Mouse (Mus musculus): Measurements from ENCODE around the gene Gsx1.

Gsx1 gene

DNA sequence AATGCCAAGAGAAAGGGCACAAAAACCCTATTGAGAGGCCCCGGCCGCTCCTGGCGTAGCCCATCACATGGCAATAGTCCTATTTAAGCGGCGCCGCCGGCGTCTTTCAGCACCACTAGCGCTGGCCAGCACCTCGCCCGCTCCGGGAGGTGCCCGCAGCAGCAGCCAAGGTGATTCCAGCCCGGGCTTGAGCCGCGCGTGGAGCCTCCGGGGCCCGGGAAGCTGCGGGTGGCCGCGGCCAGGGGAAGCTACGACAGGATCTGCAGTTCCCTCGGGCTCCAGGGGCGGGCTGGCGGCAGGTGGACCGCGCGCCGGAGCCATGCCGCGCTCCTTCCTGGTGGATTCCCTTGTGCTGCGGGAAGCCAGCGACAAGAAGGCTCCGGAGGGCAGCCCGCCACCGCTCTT lies at the start of gene Gsx1:
Gene Gsx1, plus strand, starts transcription at position 126 of the 405 bp plus-strand sequence.
- DNase-seq: peak in 1 of 2 experiments; percentile 60

- no peak for DNase-seq
Measured at GRCm38 (mm10) chr5:147147340-147147739, 41.2 kb upstream of the Gsx1 start.

DNA sequence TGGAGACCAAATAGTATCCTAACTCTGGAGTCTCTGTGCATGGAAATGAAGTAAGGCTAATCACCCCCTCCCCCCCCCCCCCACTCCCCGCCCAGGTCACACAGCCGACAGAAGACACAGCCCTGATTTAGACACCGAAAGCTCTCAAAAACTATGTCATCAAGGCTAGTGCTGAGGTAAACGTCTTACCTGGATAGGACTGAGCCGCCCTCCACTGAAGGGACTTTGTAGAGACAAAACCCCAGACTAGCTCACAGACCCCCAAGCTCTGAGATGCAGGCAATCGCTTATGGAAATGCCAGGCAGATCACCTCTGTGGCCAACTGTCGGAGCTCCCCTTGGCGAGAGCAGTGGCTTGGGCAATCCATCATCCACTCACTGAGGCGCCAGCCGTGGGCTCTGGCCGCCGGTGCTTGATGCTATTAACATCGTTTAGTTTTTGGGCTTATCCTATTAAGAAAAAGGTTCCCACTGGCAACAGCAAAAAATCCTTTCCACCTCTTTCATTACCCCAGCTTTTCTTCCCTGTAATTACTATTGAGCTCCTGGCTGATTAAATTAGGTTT lies 33.6 kb upstream of the Gsx1 start:
- no peak for DNase-seq

- DNase-seq: no peak
Measured at GRCm38 (mm10) chr5:147155449-147156133, 32.9 kb upstream of the Gsx1 start.

DNA sequence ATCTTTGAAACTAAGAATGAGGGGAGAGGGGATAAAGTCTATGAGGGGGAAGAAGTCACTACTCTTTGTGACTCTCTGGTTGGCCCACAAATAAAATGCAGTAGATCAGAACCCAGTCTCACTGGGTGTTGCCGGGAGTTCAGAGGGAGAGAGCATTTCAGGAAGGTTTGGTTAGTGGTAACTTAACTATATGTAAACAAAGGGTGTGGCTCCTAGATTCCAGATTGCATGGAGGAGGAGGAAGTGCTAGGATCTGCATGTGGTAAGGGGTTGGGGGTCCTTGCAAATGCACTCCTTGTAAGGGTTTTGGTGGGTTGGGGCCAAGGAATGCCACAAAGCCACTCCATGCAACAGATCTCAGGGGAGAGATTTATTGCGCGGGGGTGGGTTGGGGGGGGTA lies 32.1 kb upstream of the Gsx1 start:
- no peak for DNase-seq

DNA sequence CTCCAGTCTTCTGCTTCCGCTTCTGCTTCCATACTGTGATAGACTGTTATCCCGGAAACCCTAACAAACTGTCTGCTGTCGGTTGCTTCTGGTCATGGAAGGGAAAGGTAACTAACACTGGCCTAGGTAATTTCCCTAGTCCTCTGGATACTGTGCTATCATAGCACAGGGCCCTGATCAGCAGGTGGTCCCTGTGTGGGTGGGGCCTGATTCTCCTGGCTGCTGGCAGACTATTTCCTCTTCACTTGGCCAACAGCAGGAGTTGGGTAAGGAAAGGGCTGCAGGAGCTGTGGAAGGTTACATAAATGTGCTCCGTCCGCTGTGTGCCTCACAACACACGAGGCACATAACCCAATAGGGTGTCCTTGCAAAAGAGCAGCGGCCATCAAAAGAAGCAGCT lies 31.1 kb upstream of the Gsx1 start:
- DNase-seq: no peak

- DNase-seq: no peak
Measured at GRCm38 (mm10) chr5:147159320-147159719, 29.2 kb upstream of the Gsx1 start.

DNA sequence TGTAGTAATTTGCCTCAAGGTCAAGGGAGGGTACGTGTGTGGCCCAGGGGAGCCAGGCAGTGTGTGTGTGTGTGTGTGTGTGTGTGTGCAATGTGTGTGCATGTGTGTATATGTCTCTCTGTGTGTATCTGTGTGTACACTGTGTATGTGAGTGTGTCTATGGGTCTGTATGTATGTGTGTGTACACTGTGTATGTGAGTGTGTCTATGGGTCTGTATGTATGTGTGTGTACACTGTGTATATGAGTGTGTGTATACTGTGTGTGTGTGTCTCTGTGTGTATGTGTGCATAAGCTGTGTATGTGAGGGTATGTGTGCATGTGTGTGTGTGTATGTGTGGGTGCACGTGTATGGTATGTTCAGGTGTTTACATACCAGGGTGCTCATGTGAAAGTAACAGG lies 28.7 kb upstream of the Gsx1 start:
- DNase-seq: no peak

- DNase-seq: no peak
Measured at GRCm38 (mm10) chr5:147165060-147165459, 23.4 kb upstream of the Gsx1 start.

GRCm38 (mm10) chr5:147170088-147170487 lies 18.4 kb upstream of the Gsx1 start:
- no peak for DNase-seq

GRCm38 (mm10) chr5:147174046-147174445 lies 14.4 kb upstream of the Gsx1 start:
- no peak for DNase-seq

DNA sequence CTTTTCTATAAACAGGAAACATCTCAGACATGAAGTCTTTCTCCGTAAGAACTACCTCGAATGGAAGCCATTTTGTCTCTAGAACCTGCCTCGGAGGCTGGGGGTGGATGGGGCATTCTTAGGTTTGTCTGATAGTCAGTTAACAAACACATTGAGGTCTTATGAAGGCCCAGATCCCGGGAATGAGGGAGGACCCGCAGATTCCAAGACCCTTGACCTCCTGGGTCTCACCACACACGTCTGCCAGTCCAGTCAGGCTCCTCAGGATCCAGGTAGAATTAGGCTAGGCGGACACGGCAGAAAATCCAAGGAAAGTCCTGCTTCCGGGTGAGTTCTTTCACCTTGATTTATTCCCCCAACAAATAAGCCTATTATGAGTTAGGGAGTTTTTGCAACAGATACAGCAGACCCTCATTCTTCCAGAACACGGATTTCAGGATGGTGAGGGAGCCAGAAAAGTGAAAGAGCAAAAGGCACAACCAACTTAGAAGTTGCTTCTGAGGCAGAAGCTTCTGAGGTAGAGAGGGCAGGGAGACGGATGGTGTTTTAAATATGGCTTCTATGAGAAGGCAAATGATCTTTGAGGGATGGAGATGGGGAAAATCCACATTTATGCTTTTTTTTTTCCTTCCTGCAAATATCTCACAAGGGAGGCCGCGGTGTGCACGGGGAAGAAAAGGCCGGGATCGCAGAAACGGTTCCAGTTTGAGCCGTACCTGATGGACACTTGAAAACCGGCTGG lies 3.2 kb upstream of the Gsx1 start:
- peak in 1 of 2 experiments; percentile 8 for DNase-seq

- DNase-seq: peak in 1 of 2 experiments; percentile 48
Measured at GRCm38 (mm10) chr5:147186001-147186431, 2.5 kb upstream of the Gsx1 start.

- peak in 1 of 2 experiments; percentile 40 for DNase-seq
Measured at GRCm38 (mm10) chr5:147186781-147187551, 1.5 kb upstream of the Gsx1 start.

DNA sequence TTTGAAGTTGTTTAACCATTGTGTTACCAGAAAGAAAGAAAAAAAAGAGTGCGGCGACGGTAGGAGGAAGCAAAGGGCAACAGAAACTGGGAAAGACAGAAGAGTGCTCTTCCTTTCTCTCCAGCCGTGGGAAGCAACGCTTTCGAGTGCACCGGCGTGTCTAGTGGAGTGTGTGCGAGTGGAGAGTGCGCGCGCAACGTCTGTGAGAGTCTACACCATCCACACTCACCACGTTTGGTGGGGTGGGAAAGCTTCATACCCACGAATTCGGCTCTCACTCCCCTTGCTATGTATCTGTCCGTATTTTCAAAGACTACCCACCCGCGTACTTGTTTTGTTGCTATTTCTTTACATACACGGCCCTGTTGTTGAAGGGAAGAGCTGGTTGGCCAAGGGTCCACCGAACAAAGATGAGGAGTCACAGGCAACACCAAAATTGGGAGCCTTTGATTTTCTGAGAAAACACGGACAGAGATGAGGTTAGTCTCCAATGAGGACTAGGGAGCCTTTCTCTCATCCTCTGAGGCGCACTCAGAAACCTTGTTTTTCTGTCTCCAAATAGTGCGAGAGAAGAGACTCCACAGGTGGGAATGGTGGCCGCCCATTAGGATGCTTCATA lies 835 bp upstream of the Gsx1 start:
- DNase-seq: peak in 1 of 2 experiments; percentile 34

DNA sequence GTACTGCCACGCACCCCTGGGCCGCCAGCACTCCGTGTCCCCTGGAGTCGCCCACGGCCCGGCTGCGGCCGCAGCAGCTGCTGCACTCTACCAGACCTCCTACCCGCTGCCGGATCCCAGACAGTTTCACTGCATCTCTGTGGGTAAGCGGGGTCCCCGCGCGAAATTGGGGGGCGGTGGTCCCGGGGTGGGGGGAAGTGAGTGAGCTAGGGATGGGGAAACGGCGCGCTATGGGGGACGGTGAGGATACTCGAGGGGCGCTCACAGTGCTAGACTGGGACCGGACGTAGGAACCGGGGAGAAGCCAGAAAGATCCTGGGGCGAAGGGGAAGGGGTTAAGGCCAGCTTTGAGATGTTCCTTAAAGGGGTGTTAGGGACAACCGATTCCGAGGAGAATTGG lies 660 bp downstream of the Gsx1 start:
- no peak for DNase-seq

DNA sequence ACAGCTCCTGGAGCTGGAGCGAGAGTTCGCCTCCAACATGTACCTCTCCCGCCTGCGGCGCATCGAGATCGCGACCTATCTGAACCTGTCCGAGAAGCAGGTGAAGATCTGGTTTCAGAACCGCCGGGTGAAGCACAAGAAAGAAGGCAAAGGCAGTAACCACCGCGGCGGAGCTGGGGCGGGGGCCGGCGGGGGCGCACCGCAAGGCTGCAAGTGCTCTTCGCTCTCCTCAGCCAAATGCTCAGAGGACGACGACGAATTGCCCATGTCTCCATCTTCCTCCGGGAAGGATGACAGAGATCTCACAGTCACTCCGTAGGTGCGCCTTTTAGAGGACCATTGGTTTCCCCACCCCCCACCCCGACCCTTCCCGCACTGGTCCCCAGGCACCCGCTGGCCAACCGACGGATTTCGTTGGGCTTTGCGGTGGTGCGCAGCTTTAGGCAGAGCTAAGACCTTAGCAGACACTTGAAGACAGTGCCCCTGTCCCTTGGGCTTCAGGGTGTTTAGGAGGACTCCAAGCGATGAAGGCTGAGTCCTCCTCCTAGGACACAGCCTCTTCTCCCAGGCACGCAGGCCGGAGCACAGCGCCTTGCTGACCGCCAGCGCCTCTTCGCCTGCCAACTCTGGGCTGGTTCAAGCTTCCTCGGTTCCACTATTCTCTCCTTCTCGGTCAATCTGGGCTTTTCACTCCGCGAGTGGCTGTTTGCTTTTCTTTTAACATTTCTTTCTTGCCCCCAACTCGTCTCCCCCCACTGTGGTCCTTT lies 1.5 kb downstream of the Gsx1 start:
- peak in 1 of 2 experiments; percentile 25 for DNase-seq

DNA sequence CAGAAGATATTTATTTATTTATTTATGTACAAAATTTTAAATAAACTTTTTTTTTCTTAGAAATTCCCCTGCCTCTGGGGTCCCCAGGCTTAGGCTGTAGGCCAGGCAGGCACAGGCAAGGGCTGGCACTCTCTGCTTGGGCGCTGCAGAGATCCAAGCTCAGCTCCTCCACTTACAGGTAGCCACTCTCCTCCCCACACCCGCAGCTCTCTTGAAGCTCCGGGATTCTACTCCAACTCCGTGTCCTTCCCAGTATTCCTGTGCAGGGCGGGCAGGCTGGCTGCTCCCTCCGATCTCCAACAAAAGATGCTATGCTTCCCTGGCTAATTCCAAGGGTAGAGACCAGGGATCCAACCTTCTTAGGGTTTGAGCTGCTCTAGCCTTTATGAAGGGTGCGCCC lies 2.4 kb downstream of the Gsx1 start:
- DNase-seq: peak in 1 of 2 experiments; percentile 9

- no peak for DNase-seq
Measured at GRCm38 (mm10) chr5:147191801-147192575, 3.5 kb downstream of the Gsx1 start.

DNA sequence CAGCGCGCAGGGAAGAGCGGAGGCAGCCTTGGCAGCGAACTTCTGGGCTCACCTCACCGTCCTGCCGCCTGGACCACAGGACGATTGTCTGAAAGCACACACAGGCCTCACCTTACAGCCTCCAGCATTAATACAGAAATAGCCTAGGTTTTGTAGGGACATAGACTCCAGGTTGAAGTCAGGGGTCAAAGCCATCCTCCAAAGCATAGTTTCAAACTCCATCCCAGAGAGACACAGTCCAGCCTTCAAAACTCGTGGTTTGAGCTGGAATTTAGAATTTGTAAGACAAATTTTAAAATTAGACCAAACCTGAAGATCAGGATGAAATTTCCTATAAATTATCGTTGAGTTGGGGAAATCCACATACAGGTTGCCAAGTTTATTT lies 4.1 kb downstream of the Gsx1 start:
- DNase-seq: peak in 1 of 2 experiments; percentile 8

DNA sequence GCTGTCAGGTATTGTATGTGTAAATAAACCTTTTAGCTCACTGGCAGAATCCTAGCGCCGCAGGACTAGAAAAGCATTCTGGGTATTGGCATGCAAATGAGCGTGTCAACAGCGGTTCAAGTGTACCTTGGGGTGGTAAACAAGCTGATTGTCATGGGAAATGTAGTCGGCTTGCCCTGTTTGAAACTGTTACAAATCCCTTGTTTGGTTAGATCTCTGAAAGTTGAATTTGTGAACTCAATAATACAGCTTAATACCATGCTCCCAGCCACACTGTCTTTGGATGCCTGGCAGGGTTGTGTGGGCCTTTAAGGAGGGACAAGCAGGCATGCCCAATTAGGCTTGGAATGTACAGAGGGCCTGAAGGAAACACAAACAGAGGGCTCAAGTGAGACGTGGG lies 16.4 kb downstream of the Gsx1 start:
- no peak for DNase-seq

Data from cerebellum, adult 18-20 months (tissue).